Mouse (Mus musculus) MEL (cell line): Measurements from ENCODE around the gene Klhl33. TPM values are rescaled to one million over a fixed set of nuclear protein-coding genes. Genes with fewer than 3 reads are reported as not detected.
"Not testable (repeated sequence)": the region's sequence is repeated elsewhere in the genome, so short reads cannot be mapped to it uniquely, and the experiment has no call there.

Experiments used
- DNase-seq: peaks from one replicate; pipeline ENCODE4 v3.0.0; 2011; ENCODE audit warnings: low read depth, low spot score
- H3K27ac ChIP-seq: 2 replicates; pipeline ENCODE4 v1.5.1; 2012; ENCODE audit warnings: low read depth, mild to moderate bottlenecking, control low read depth, low read length, moderate library complexity; ENCODE audit not compliant: control insufficient read depth
- H3K27me3 ChIP-seq, 2 experiments: fragments of 150-350 bp in 1 of 2; sonication (generic) in 1 of 2; 2 replicates each; pipeline ENCODE4 v1.6.1; 2012; ENCODE audit warnings: low read length in 2 of 2, mild to moderate bottlenecking in 2 of 2, improper control_type of control experiment in 1 of 2, moderate library complexity in 1 of 2; ENCODE audit not compliant: insufficient read depth in 2 of 2, control insufficient read depth in 1 of 2
- H3K36me3 ChIP-seq, 2 experiments: 2 replicates each; pipeline ENCODE4 v1.6.1; 2012 to 2014; ENCODE audit warnings: low read length in 2 of 2, improper control_type of control experiment in 1 of 2, inconsistent platforms in 1 of 2, mild to moderate bottlenecking in 1 of 2; ENCODE audit not compliant: insufficient read depth in 2 of 2, control insufficient read depth in 1 of 2
- H3K4me1 ChIP-seq, 2 experiments: fragments of 150-350 bp in 1 of 2; sonication (generic) in 1 of 2; 2 replicates each; pipeline ENCODE4 v1.6.1; 2012; ENCODE audit warnings: low read length in 2 of 2, improper control_type of control experiment in 1 of 2, mild to moderate bottlenecking in 1 of 2; ENCODE audit not compliant: insufficient read depth in 2 of 2, control insufficient read depth in 1 of 2
- H3K4me3 ChIP-seq, 2 experiments: fragments of 150-350 bp in 1 of 2; sonication (generic) in 1 of 2; 2 replicates each; pipeline ENCODE4 v1.5.1; 2012; ENCODE audit warnings: low read depth in 2 of 2, low read length in 2 of 2, mild to moderate bottlenecking in 2 of 2, moderate library complexity in 2 of 2, control low read depth in 1 of 2, improper control_type of control experiment in 1 of 2; ENCODE audit not compliant: control insufficient read depth in 1 of 2, insufficient read depth in 1 of 2
- H3K79me2 ChIP-seq: 2 replicates; pipeline ENCODE4 v1.6.1; 2012; ENCODE audit warnings: mild to moderate bottlenecking, low read length, moderate library complexity; ENCODE audit not compliant: control insufficient read depth, poor library complexity, insufficient read depth
- H3K9ac ChIP-seq: 2 replicates; pipeline ENCODE4 v1.6.1; 2012; ENCODE audit warnings: low read depth, mild to moderate bottlenecking, control low read depth, low read length, moderate library complexity; ENCODE audit not compliant: control insufficient read depth, poor library complexity, severe bottlenecking
- H3K9me3 ChIP-seq: fragments of 150-350 bp; sonication (generic); replicated peaks from 2 replicates; pipeline ENCODE4 v1.6.1; 2012; ENCODE audit warnings: mild to moderate bottlenecking, low read length, improper control_type of control experiment, moderate library complexity; ENCODE audit not compliant: insufficient read depth
- BHLHE40 ChIP-seq: IDR thresholded peaks from 2 replicates; pipeline ENCODE4 v1.6.1; 2012; ENCODE audit warnings: low read depth, mild to moderate bottlenecking, inconsistent platforms, low read length, improper control_type of control experiment, borderline replicate concordance
- CHD2 ChIP-seq: IDR thresholded peaks from 2 replicates; pipeline ENCODE4 v1.6.1; 2011; ENCODE audit warnings: low read length, improper control_type of control experiment
- E2F4 ChIP-seq: IDR thresholded peaks from 2 replicates; pipeline ENCODE4 v1.6.1; 2011; ENCODE audit warnings: low read depth, low read length, improper control_type of control experiment, borderline replicate concordance
- ETS1 ChIP-seq: IDR thresholded peaks from 2 replicates; pipeline ENCODE4 v1.6.1; 2012; ENCODE audit warnings: low read depth, mild to moderate bottlenecking, inconsistent platforms, low read length, improper control_type of control experiment, moderate library complexity
- HCFC1 ChIP-seq: IDR thresholded peaks from 2 replicates; pipeline ENCODE4 v1.6.1; 2012; ENCODE audit warnings: low read depth, mild to moderate bottlenecking, inconsistent platforms, low read length, improper control_type of control experiment, moderate library complexity
- MYB ChIP-seq: IDR thresholded peaks from 2 replicates; pipeline ENCODE4 v1.6.1; 2011; ENCODE audit warnings: mild to moderate bottlenecking, low read depth, low read length, improper control_type of control experiment
- POLR2A ChIP-seq, 2 experiments: IDR thresholded peaks; 2 replicates each; pipeline ENCODE4 v1.6.1; 2011 to 2012; ENCODE audit warnings: low read length in 2 of 2, mild to moderate bottlenecking in 2 of 2, control low read depth in 1 of 2, improper control_type of control experiment in 1 of 2, low read depth in 1 of 2, moderate library complexity in 1 of 2; ENCODE audit not compliant: control insufficient read depth in 1 of 2, insufficient read depth in 1 of 2, poor library complexity in 1 of 2
- POLR2AphosphoS5 ChIP-seq: IDR thresholded peaks from 2 replicates; pipeline ENCODE4 v1.6.1; 2012; ENCODE audit warnings: low read depth, borderline replicate concordance, mild to moderate bottlenecking, inconsistent platforms, low read length, moderate library complexity, mixed read lengths
- RAD21 ChIP-seq: IDR thresholded peaks from 2 replicates; pipeline ENCODE4 v1.6.1; 2011; ENCODE audit warnings: mild to moderate bottlenecking, low read depth, low read length, improper control_type of control experiment
- SIN3A ChIP-seq: IDR thresholded peaks from 2 replicates; pipeline ENCODE4 v1.6.1; 2012; ENCODE audit warnings: low read length, improper control_type of control experiment, inconsistent platforms
- TBP ChIP-seq: IDR thresholded peaks from 2 replicates; pipeline ENCODE4 v1.8.0; 2011; ENCODE audit warnings: low read depth, low read length, improper control_type of control experiment
- UBTF ChIP-seq: IDR thresholded peaks from 2 replicates; pipeline ENCODE4 v1.6.1; 2012; ENCODE audit warnings: low read depth, mild to moderate bottlenecking, inconsistent platforms, low read length, improper control_type of control experiment, moderate library complexity, borderline replicate concordance; ENCODE audit not compliant: insufficient read depth
- ZKSCAN1 ChIP-seq: IDR thresholded peaks from 2 replicates; pipeline ENCODE4 v1.6.1; 2012; ENCODE audit warnings: low read depth, mild to moderate bottlenecking, inconsistent platforms, low read length, improper control_type of control experiment, moderate library complexity
- polyA plus RNA-seq, 2 experiments: library from polyadenylated mRNA; stranded (reverse) in 1 of 2; unstranded in 1 of 2; fragments of >175 nt in 1 of 2; fragments of >200 nt in 1 of 2; gene quantifications; 2 replicates each; pipeline versions ENCODE4 v1.2.1 to v1.2.4; 2012; ENCODE audit warnings: low replicate concordance in 2 of 2, low read depth in 1 of 2; ENCODE audit not compliant: insufficient read length in 2 of 2, insufficient read depth in 1 of 2, missing spikeins in 1 of 2
- total RNA-seq: library from RNA; depleted of rRNA; stranded (reverse); fragments of 300-350 nt; gene quantifications from 2 replicates; pipeline ENCODE4 v1.2.3, GENCODE M21; 2012

Klhl33 gene
- total and polyA plus RNA-seq, 3 experiments: 0.01 TPM; not detected in 2

GRCm38 (mm10) chr14:50908126-50908525 is 10.8 kb upstream of the Klhl33 start:
- Histone ChIP-seq H3K27me3 (no peaks in the 10 kb centered on the region), H3K79me2 (no peaks in the 10 kb centered on the region), H3K36me3 (no peaks in the 10 kb centered on the region), H3K4me1 (no peaks in the 10 kb centered on the region), H3K9me3 (no peaks in the 10 kb centered on the region), H3K4me3 (no peak overlapping the region), H3K9ac (no peak overlapping the region), H3K27ac (no peak overlapping the region)
- DNase-seq: no peak
- no peak for TF ChIP-seq MYB
- no peak for TF ChIP-seq HCFC1
- TF ChIP-seq, all 39 proteins: peak for 0

- not testable (repeated sequence) for H3K27me3 ChIP-seq, DNase-seq
Measured at GRCm38 (mm10) chr14:50905327-50905726, 8.0 kb upstream of the Klhl33 start.

GRCm38 (mm10) chr14:50904828-50905129 is 7.5 kb upstream of the Klhl33 start:
- DNase-seq: no peak
- Histone ChIP-seq H3K36me3 (no peaks in the 10 kb centered on the region), H3K79me2 (no peaks in the 10 kb centered on the region), H3K9ac (no peak overlapping the region), H3K9me3 (no peaks in the 10 kb centered on the region), H3K4me3 (no peak overlapping the region), H3K4me1 (no peaks in the 10 kb centered on the region), H3K27me3 (no peaks in the 10 kb centered on the region), H3K27ac (no peak overlapping the region)
- TF ChIP-seq ZKSCAN1 (no peak), E2F4 (no peak), TBP (peak; percentile 91)

More at GRCm38 (mm10) chr14:50905327-50905726, 8.0 kb upstream of the Klhl33 start:
- not testable (repeated sequence) for H3K9ac ChIP-seq, H3K79me2 ChIP-seq, H3K4me1 ChIP-seq, H3K4me3 ChIP-seq, H3K36me3 ChIP-seq, H3K9me3 ChIP-seq, H3K27ac ChIP-seq

- H3K9me3 ChIP-seq: no peaks in the 10 kb centered on the region
Measured at GRCm38 (mm10) chr14:50903973-50904827, 6.9 kb upstream of the Klhl33 start.

GRCm38 (mm10) chr14:50897992-50898391 is 685 bp upstream of the Klhl33 start:
- not testable (repeated sequence) for H3K27me3 ChIP-seq

More at GRCm38 (mm10) chr14:50903973-50904827, 6.9 kb upstream of the Klhl33 start:
- Histone ChIP-seq H3K9ac (no peak overlapping the region), H3K27ac (no peak overlapping the region), H3K4me3 (no peak overlapping the region), H3K36me3 (no peaks in the 10 kb centered on the region), H3K27me3 (no peaks in the 10 kb centered on the region), H3K4me1 (no peaks in the 10 kb centered on the region), H3K79me2 (no peaks in the 10 kb centered on the region)
- TF ChIP-seq BHLHE40 (no peak), UBTF (no peak), SIN3A (no peak), ETS1 (no peak), CHD2 (no peak), RAD21 (no peak), POLR2AphosphoS5 (no peak), POLR2A (IDR thresholded peaks at IDR 0.05; ENCODE audit: control insufficient read depth in 1 of 2, insufficient read depth in 1 of 2, low read depth in 1 of 2, low read length in 2 of 2, poor library complexity in 1 of 2) (no peak)
- DNase-seq: no peak

More at GRCm38 (mm10) chr14:50897992-50898391, 685 bp upstream of the Klhl33 start:
- H3K9me3 ChIP-seq, H3K36me3 ChIP-seq, H3K79me2 ChIP-seq, H3K9ac ChIP-seq, H3K4me1 ChIP-seq, H3K4me3 ChIP-seq, H3K27ac ChIP-seq: not testable (repeated sequence)
- peak; percentile 12 for DNase-seq
